Mouse (Mus musculus) liver, adult 2 months (tissue): Measurements from ENCODE around the gene Stat5a.

Experiments
- CTCF ChIP-seq: fragments of 200-500 bp; IDR thresholded peaks from 2 replicates; pipeline ENCODE4 v1.5.1; 2011; ENCODE audit warnings: low read depth, low read length, control low read depth
- POLR2A ChIP-seq: fragments of 200-500 bp; IDR thresholded peaks from 2 replicates; pipeline ENCODE4 v1.6.1; 2011; ENCODE audit warnings: low read length, control low read depth; ENCODE audit not compliant: insufficient read depth; ENCODE audit errors: extremely low read depth

GRCm38 (mm10) chr11:100831396-100831795 is 27.8 kb upstream of the Stat5a start:
- no peak for TF ChIP-seq CTCF
- no peak for TF ChIP-seq POLR2A
